Mouse (Mus musculus) midbrain, postnatal 0 days (tissue): ENCODE data around the gene Olfr524. TPM values are rescaled to one million over a fixed set of nuclear protein-coding genes. Genes with fewer than 3 reads are reported as not detected.

ENCODE experiments used
- ATAC-seq: fragments of 200-750 bp; cut with Nextera tagmentation; 2 replicates; pipeline ENCODE4 v1.8.0; 2017; ENCODE audit warnings: moderate number of reproducible peaks, mild to moderate bottlenecking, moderate TSS enrichment, moderate library complexity; ENCODE audit not compliant: low FRiP score
- DNase-seq: peaks from one replicate; pipeline ENCODE4 v3.0.0-alpha.2; 2015; ENCODE audit warnings: low spot score
- H3K27ac ChIP-seq: fragments of 300-500 bp; sonication (generic); 2 replicates; pipeline ENCODE4 v1.5.1; 2014; ENCODE audit warnings: low read depth, mild to moderate bottlenecking, low read length, mixed read lengths
- H3K27me3 ChIP-seq: fragments of 300-500 bp; sonication (generic); 2 replicates; pipeline ENCODE4 v1.6.1; 2014; ENCODE audit warnings: low read length, control low read depth, mixed read lengths; ENCODE audit not compliant: insufficient read depth
- H3K36me3 ChIP-seq: fragments of 300-500 bp; sonication (generic); 2 replicates; pipeline ENCODE4 v1.6.1; 2014; ENCODE audit warnings: low read length, control low read depth, mixed read lengths; ENCODE audit not compliant: insufficient read depth
- H3K4me1 ChIP-seq: fragments of 300-500 bp; sonication (generic); 2 replicates; pipeline ENCODE4 v1.6.1; 2014; ENCODE audit warnings: mild to moderate bottlenecking, control low read depth, antibody characterized with exemption, low read length, mixed read lengths; ENCODE audit not compliant: insufficient read depth
- H3K4me2 ChIP-seq: fragments of 300-500 bp; sonication (generic); 2 replicates; pipeline ENCODE4 v1.6.1; 2014; ENCODE audit warnings: low read depth, mild to moderate bottlenecking, low read length, mixed read lengths; ENCODE audit not compliant: poor library complexity, severe bottlenecking
- H3K4me3 ChIP-seq: fragments of 300-500 bp; sonication (generic); 2 replicates; pipeline ENCODE4 v1.5.1; 2014; ENCODE audit warnings: low read depth, mild to moderate bottlenecking, low read length, moderate library complexity
- H3K9ac ChIP-seq: fragments of 300-500 bp; sonication (generic); replicated peaks from 2 replicates; pipeline ENCODE4 v1.6.1; 2014; ENCODE audit warnings: mild to moderate bottlenecking, low read length, moderate library complexity, mixed read lengths; ENCODE audit not compliant: poor library complexity, severe bottlenecking
- H3K9me3 ChIP-seq: fragments of 300-500 bp; sonication (generic); 2 replicates; pipeline ENCODE4 v1.6.1; 2016; ENCODE audit warnings: low read length, control low read depth
- CTCF ChIP-seq: IDR thresholded peaks from 2 replicates; pipeline ENCODE4 v1.5.1; 2016; ENCODE audit warnings: antibody characterized with exemption, mild to moderate bottlenecking
- WGBS: fragments of 180-500 bp; shearing (Covaris S2); extraction: QIAGEN DNeasy Blood & Tissue Kit; methylation state at CpG from one replicate; pipeline ENCODE4 v1.1.7; 2014; 5-methylcytosine and 5-hydroxymethylcytosine counted together
- polyA plus RNA-seq: library from polyadenylated mRNA; unstranded; fragments of >200 nt; fragmentation: Nextera tagmentation; extraction: Ambion mirVana; gene quantifications from 2 replicates; pipeline ENCODE4 v1.2.1, GENCODE M21; 2015
- total RNA-seq: library from RNA; depleted of rRNA; stranded (reverse); fragments of >200 nt; gene quantifications from 2 replicates; pipeline ENCODE4 v1.2.3, GENCODE M21; 2014

Olfr524 gene
- total and polyA plus RNA-seq, 2 experiments from 2014 or later: not detected

DNA sequence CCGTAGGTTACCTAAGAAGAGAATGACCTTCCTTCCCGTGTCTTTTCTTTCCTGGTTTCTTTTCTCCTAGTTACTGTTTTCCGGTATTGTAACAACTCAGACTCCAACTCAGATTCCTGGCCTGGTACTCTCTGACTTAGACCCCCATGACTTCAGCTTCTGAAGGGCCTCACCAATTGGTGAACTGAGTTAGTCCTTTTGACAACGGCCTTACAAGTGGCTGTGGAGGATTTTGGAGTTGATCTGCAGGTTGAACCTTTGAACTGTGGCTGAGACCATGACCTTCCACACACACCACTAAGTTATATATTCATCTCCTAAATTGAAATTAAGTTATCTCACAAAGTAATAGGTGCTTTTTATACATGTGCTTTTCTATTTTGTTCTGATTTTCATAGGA is 21.6 kb downstream of the Olfr524 start:
- H3K36me3 ChIP-seq: no peaks in the 10 kb centered on the region
- ATAC-seq (no peak), DNase-seq (no peak)
- H3K9me3 ChIP-seq: no peaks in the 10 kb centered on the region
- H3K9ac ChIP-seq: no peak overlapping the region
- WGBS: 91% methylated on average over 4 of the region's 4 CpGs
- H3K27me3 ChIP-seq: no peaks in the 10 kb centered on the region
- H3K4me3 ChIP-seq: no peak overlapping the region
- no peaks in the 10 kb centered on the region for H3K4me1 ChIP-seq
- TF ChIP-seq CTCF: no peak
- no peak overlapping the region for H3K27ac ChIP-seq
- no peak overlapping the region for H3K4me2 ChIP-seq

GRCm38 (mm10) chr7:140180692-140181091 is 25.1 kb downstream of the Olfr524 start:
- DNase-seq (no peak), ATAC-seq (no peak)
- TF ChIP-seq CTCF: no peak
- Histone ChIP-seq H3K4me2 (no peak overlapping the region), H3K27me3 (no peaks in the 10 kb centered on the region), H3K9me3 (no peaks in the 10 kb centered on the region), H3K4me3 (no peak overlapping the region), H3K9ac (no peak overlapping the region), H3K36me3 (no peaks in the 10 kb centered on the region), H3K27ac (no peak overlapping the region), H3K4me1 (no peaks in the 10 kb centered on the region)
- 80% methylated on average over 2 of the region's 2 CpGs for WGBS

DNA sequence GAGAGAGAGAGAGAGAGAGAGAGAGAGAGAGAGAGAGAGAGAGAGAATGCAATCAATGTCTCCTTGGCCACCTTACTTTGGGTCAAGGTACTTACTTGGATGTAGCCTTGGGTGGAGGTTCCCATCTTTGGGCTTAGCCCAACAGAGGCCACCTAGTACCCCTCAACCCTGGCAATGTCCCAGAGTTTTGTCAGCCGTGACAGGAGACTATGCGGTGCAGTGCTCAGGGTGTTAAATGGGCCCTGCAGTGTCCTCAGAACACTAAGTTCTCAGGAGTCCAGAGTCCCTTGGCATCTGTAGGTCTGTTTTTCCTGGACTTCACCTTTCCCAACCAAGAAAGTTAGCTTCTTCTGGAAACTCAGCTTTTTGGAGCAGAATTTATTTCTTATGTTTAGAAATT is 26.6 kb downstream of the Olfr524 start:
- no peak for ATAC-seq
- DNase-seq: no peak
- Histone ChIP-seq H3K9ac (no peak overlapping the region), H3K4me2 (no peak overlapping the region), H3K9me3 (no peaks in the 10 kb centered on the region), H3K27ac (no peak overlapping the region), H3K4me3 (no peak overlapping the region), H3K36me3 (no peaks in the 10 kb centered on the region), H3K27me3 (no peaks in the 10 kb centered on the region), H3K4me1 (no peaks in the 10 kb centered on the region)
- TF ChIP-seq CTCF: no peak
- 81% methylated on average over 2 of the region's 2 CpGs for WGBS

GRCm38 (mm10) chr7:140172936-140173335 is 32.8 kb downstream of the Olfr524 start, which contains the start of gene Olfr523:
Gene Olfr523, plus strand, starts transcription at chr7:140173217.
- H3K4me2 ChIP-seq: no peak within 1 kb of the TSS
- TF ChIP-seq CTCF: no peak
- no peaks in the 10 kb centered on the region for H3K4me1 ChIP-seq
- no peak for ATAC-seq
- 43% methylated on average over 1 of the region's 1 CpGs for WGBS
- H3K27me3 ChIP-seq: no peaks in the 10 kb centered on the region
- H3K27ac ChIP-seq: no peak within 1 kb of the TSS
- H3K9ac ChIP-seq: no peak within 1 kb of the TSS
- peak; percentile 12 for DNase-seq
- H3K4me3 ChIP-seq: no peak within 1 kb of the TSS
- H3K9me3 ChIP-seq: no peaks in the 10 kb centered on the region
- H3K36me3 ChIP-seq: no peaks in the 10 kb centered on the region

DNA sequence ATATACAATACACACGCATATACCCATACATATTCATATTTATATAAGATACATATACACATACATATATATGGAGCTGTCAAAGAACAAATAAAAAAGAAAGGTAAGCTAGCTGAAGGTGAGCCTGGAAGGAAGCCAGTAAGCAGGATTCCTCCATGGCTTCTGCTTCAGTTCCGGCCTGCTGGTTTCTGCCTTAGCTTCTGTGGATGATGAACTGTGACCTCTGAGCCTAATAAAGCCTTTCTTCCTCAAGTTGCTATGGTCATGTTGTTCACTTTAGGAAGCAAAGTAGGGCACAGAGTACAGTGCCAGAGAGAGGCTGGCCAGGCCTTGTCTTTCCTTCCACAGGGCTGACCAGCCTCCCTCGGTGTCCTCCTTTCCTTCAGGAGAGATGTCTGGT is 34.9 kb downstream of the Olfr524 start:
- DNase-seq: no peak
- Histone ChIP-seq H3K27me3 (no peaks in the 10 kb centered on the region), H3K9ac (no peak overlapping the region), H3K4me2 (no peak overlapping the region), H3K9me3 (no peaks in the 10 kb centered on the region), H3K27ac (no peak overlapping the region), H3K36me3 (no peaks in the 10 kb centered on the region), H3K4me1 (no peaks in the 10 kb centered on the region), H3K4me3 (no peak overlapping the region)
- WGBS: 93% methylated on average over 3 of the region's 3 CpGs
- ATAC-seq: no peak
- TF ChIP-seq CTCF: no peak

DNA sequence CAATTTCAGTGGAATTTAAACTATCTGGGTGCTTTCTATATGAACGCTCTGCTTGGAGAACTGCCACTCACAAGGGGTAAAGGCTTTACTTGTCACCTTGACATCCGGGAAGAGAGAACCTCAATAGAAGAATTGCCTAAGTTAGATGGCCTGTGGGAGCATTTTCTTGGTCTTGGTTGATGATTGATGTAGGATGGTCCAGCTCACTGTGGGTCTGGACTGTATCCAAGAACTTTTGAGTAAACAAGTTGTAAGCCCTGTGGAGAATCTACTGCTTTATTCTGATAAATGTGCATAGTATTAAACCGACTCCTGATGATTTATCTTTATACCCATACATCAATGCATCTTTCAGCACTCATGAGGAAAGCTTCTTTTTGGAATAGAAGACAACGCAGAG is 36.4 kb downstream of the Olfr524 start:
- DNase-seq: no peak
- Histone ChIP-seq H3K4me2 (no peak overlapping the region), H3K27ac (no peak overlapping the region), H3K4me1 (no peaks in the 10 kb centered on the region), H3K9me3 (no peaks in the 10 kb centered on the region), H3K4me3 (no peak overlapping the region), H3K36me3 (no peaks in the 10 kb centered on the region), H3K9ac (no peak overlapping the region), H3K27me3 (no peaks in the 10 kb centered on the region)
- TF ChIP-seq CTCF: no peak
- WGBS: 82% methylated on average over 4 of the region's 4 CpGs
- no peak for ATAC-seq
